Mouse (Mus musculus): ENCODE measurements around the gene Mea1.

DNA sequence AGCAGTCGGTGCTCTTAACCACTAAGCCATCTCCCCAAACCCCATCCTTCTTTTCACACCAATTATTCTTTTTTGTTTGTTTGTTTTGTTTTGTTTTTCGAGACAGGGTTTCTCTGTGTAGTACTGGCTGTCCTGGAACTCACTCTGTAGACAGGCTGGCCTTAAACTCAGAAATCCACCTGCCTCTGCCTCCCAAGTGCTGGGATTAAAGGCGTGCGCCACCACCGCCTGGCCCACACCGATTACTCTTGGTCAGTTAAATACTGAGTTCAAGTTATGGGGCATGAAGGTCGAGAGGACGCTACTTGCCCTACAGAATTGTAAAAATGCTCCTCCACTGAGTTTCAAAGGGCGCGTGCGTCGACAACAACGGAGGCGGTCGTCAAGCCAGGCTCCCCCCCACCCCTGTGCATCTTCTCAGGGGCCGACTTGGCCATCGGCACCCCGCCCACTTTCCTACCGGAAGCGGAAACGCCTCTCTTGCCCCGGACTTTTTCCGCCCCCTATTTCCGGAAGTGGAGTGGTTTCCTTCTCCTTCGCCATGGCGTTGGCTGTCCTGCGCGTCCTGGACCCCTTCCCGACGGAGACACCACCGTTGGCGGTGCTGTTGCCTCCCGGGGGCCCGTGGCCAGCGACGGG lies 32.5 kb downstream of the Mea1 start, which contains the start of gene Pex6:
- TF ChIP-seq CTCF (IDR thresholded peaks at IDR 0.05; ENCODE audit: insufficient read depth, low read depth, low read length) (no peak), POLR2A (IDR thresholded peaks at IDR 0.05; ENCODE audit: insufficient read depth, low read depth, low read length) (peak; percentile 28; the same call in 1 of the 2 replicates)

Data from olfactory bulb, adult 2 months (tissue).